In the genomic region with DNA sequence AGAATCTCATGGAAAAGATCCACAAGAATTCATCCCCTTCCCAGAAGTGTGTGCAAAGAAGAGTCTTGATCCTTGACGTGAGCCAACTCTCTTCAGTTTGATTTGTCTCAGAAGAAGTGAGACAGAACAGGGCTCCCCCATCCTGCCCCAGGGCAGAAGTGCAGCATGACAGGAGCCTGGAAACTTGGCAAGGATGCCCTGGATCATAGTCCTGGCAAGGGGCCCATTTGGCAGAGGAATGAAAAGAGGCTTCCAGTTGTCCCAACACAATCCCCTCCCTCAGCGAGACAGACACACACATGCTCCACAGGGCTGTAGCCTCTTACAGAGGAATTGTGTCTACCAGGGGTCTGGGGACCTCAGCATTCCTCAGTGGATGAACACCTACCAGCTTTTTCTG, we compare ENCODE assay signal across 10 mouse cellular contexts.
DNase-seq lines count a peak whose midpoint lies in the region; ATAC-seq and TF ChIP-seq lines count a peak whose summit lies in the region.
"Had no signal": no experiment of that assay in that cellular context is flagged by ENCODE, and none has a peak within 500 bp of the region (broad histone marks: within the 10 kb centered on the region; RNA-seq: fewer than 3 reads in every experiment).

No protein-coding gene starts in this region.

- no peak overlapping the region for H3K27ac ChIP-seq in kidney, adult 2 months (ENCODE audit: insufficient read depth, low read depth, low read length)
- H3K27ac ChIP-seq in kidney, embryonic 16.5 days (ENCODE audit: low read length) = no peak overlapping the region
- H3K27ac ChIP-seq in lung, embryonic 16.5 days (ENCODE audit: low read length) = no peak overlapping the region; the same call in 1 of the 2 replicates
- H3K27ac ChIP-seq: liver, embryonic 14.5 days; stomach, embryonic 15.5 days had no signal

- H3K4me1 ChIP-seq in kidney, adult 2 months (ENCODE audit: control insufficient read depth, insufficient read depth, low read length) = peaks cover 4% of the 10 kb centered on the region; the same call in 1 of the 2 replicates
- peaks cover 15% of the 10 kb centered on the region; the same call in 1 of the 2 replicates for H3K4me1 ChIP-seq in kidney, embryonic 16.5 days (ENCODE audit: insufficient read depth, low read length)
- peaks cover 18% of the 10 kb centered on the region for H3K4me1 ChIP-seq in lung, embryonic 16.5 days (replicated peaks; ENCODE audit: control insufficient read depth, insufficient read depth, low read length)

- no peaks in the 10 kb centered on the region for H3K36me3 ChIP-seq in kidney, adult 2 months (ENCODE audit: control insufficient read depth, insufficient read depth, low read length)
- H3K36me3 ChIP-seq in kidney, embryonic 16.5 days (ENCODE audit: insufficient read depth, low read length) = no peaks in the 10 kb centered on the region
- no peaks in the 10 kb centered on the region for H3K36me3 ChIP-seq in lung, embryonic 16.5 days (ENCODE audit: control insufficient read depth, insufficient read depth, low read length)
- H3K36me3 ChIP-seq: stomach, embryonic 15.5 days had no signal

- intact Hi-C loops in heart, postnatal 25 days (cut with DNase I) = no loop called here

- no peak for TF ChIP-seq POLR2A in kidney, adult 2 months (IDR thresholded peaks at IDR 0.05; ENCODE audit: low read depth, low read length)

- no peak overlapping the region for H3K9ac ChIP-seq in kidney, embryonic 16.5 days (replicated peaks; ENCODE audit: low read length)
- H3K9ac ChIP-seq in lung, embryonic 16.5 days (ENCODE audit: low read length) = no peak overlapping the region
- H3K9ac ChIP-seq: liver, embryonic 14.5 days; stomach, embryonic 15.5 days had no signal

- DNase-seq in kidney, adult 2 months = peak; percentile 94
- DNase-seq in adrenal gland, adult 18-20 months (ENCODE audit: low spot score in 2 of 2) = peak; percentile 48 to 54
- DNase-seq in cerebellum, postnatal 25 days = peak; percentile 32 to 57
- DNase-seq in heart, postnatal 25 days (ENCODE audit: low spot score) = peak; percentile 43
- DNase-seq in natural killer cell, adult 2 months (ENCODE audit: low spot score in 2 of 2) = no peak
- no peak for DNase-seq in spleen, postnatal 10 days (ENCODE audit: low spot score in 2 of 2)

- H3K9me3 ChIP-seq in kidney, embryonic 16.5 days (ENCODE audit: low read length) = no peaks in the 10 kb centered on the region
- no peaks in the 10 kb centered on the region for H3K9me3 ChIP-seq in lung, embryonic 16.5 days (ENCODE audit: control insufficient read depth, low read length)
- H3K9me3 ChIP-seq: stomach, embryonic 15.5 days had no signal

- WGBS in kidney, adult 2 months = 17% methylated on average over 2 of the region's 2 CpGs
- 51% methylated on average over 2 of the region's 2 CpGs for WGBS in kidney, embryonic 16.5 days
- 27% methylated on average over 2 of the region's 2 CpGs for WGBS in lung, embryonic 16.5 days

- no peak for ATAC-seq in kidney, embryonic 16.5 days (ENCODE audit: low FRiP score, low TSS enrichment)
- peak; percentile 76 for ATAC-seq in lung, embryonic 16.5 days (ENCODE audit: low read depth)

- H3K4me3 ChIP-seq in kidney, adult 2 months (ENCODE audit: insufficient read depth, low read depth, low read length) = no peak overlapping the region
- no peak overlapping the region for H3K4me3 ChIP-seq in kidney, embryonic 16.5 days (ENCODE audit: low read length)
- H3K4me3 ChIP-seq in lung, embryonic 16.5 days (ENCODE audit: low read length) = no peak overlapping the region
- H3K4me3 ChIP-seq: stomach, embryonic 15.5 days had no signal

- no peak overlapping the region for H3K4me2 ChIP-seq in kidney, embryonic 16.5 days (replicated peaks; ENCODE audit: low read depth, low read length)
- H3K4me2 ChIP-seq in lung, embryonic 16.5 days (ENCODE audit: low read depth, low read length) = no peak overlapping the region
- H3K4me2 ChIP-seq: stomach, embryonic 15.5 days had no signal

- no peak; the same call in 1 of the 2 replicates for TF ChIP-seq CTCF in kidney, adult 2 months (conservative IDR thresholded peaks at IDR 0.05; ENCODE audit: insufficient read depth, insufficient read length, low read depth, low read length)

- no peaks in the 10 kb centered on the region for H3K27me3 ChIP-seq in kidney, adult 2 months (replicated peaks; ENCODE audit: control insufficient read depth, insufficient read depth, low read length)
- H3K27me3 ChIP-seq in kidney, embryonic 16.5 days (ENCODE audit: insufficient read depth, low read length) = 0 out of 2 replicates have a peak, but pooled peaks cover 6% of the 10 kb centered on the region
- H3K27me3 ChIP-seq in lung, embryonic 16.5 days (ENCODE audit: control insufficient read depth, insufficient read depth, low read depth, low read length) = no peaks in the 10 kb centered on the region; the same call in 1 of the 2 replicates

Comparison
In these comparisons a context has a peak if more than half of its experiments do, and no peak if none do; other contexts are left out.
1. DNase-seq: peak in kidney, adult 2 months (single experiment), adrenal gland, adult 18-20 months (2 of 2), cerebellum, postnatal 25 days (2 of 2) and heart, postnatal 25 days (single experiment); none in natural killer cell, adult 2 months (0 of 2) and spleen, postnatal 10 days (0 of 2).